9 mouse cellular contexts compared by ENCODE assay signal in genomic region chr17:49564489-49564888, GRCm38 (mm10). TPM values are rescaled to one million over a fixed set of nuclear protein-coding genes. Genes with fewer than 3 reads are reported as not detected.
A peak's percentile ranks its signal among the peaks of the same experiment; 100 is the strongest.
DNase-seq lines count a peak whose midpoint lies in the region; ATAC-seq and TF ChIP-seq lines count a peak whose summit lies in the region.
"Had no signal": no experiment of that assay in that cellular context is flagged by ENCODE, and none has a peak within 500 bp of the region (broad histone marks: within the 10 kb centered on the region; RNA-seq: fewer than 3 reads in every experiment).

No protein-coding gene starts in this region.

- peaks cover 3% of the 10 kb centered on the region; the same call in 1 of the 2 replicates for H3K4me1 ChIP-seq in kidney, adult 2 months (ENCODE audit: control insufficient read depth, insufficient read depth, low read length)
- peaks cover 17% of the 10 kb centered on the region for H3K4me1 ChIP-seq in embryonic facial prominence, embryonic 12.5 days
- peaks cover 19% of the 10 kb centered on the region for H3K4me1 ChIP-seq in hindbrain, embryonic 15.5 days (replicated peaks)
- H3K4me1 ChIP-seq in midbrain, embryonic 14.5 days (ENCODE audit: control insufficient read depth, insufficient read depth, low read length): peaks cover 10% of the 10 kb centered on the region; the same call in 1 of the 2 replicates
- H3K4me1 ChIP-seq: megakaryocyte, embryonic 14.5 days had no signal

- peak overlapping the region; percentile 73 for H3K4me2 ChIP-seq in embryonic facial prominence, embryonic 12.5 days (replicated peaks)
- H3K4me2 ChIP-seq in hindbrain, embryonic 15.5 days: peak overlapping the region; percentile 80
- peak overlapping the region; percentile 80 for H3K4me2 ChIP-seq in midbrain, embryonic 14.5 days (ENCODE audit: low read length)

- no peaks in the 10 kb centered on the region for H3K36me3 ChIP-seq in kidney, adult 2 months (ENCODE audit: control insufficient read depth, insufficient read depth, low read length)
- H3K36me3 ChIP-seq in embryonic facial prominence, embryonic 12.5 days: no peaks in the 10 kb centered on the region
- no peaks in the 10 kb centered on the region for H3K36me3 ChIP-seq in hindbrain, embryonic 15.5 days
- no peaks in the 10 kb centered on the region for H3K36me3 ChIP-seq in midbrain, embryonic 14.5 days (ENCODE audit: control insufficient read depth, insufficient read depth, low read length)

- TF ChIP-seq POLR2A in kidney, adult 2 months (IDR thresholded peaks at IDR 0.05; ENCODE audit: low read depth, low read length): no peak

- WGBS in kidney, adult 2 months: 37% methylated on average over 3 of the region's 3 CpGs
- WGBS in embryonic facial prominence, embryonic 12.5 days: 29% methylated on average over 3 of the region's 3 CpGs
- 27% methylated on average over 3 of the region's 3 CpGs for WGBS in hindbrain, embryonic 15.5 days
- WGBS in midbrain, embryonic 14.5 days: 38% methylated on average over 3 of the region's 3 CpGs

- H3K9me3 ChIP-seq in embryonic facial prominence, embryonic 12.5 days: no peaks in the 10 kb centered on the region
- H3K9me3 ChIP-seq in hindbrain, embryonic 15.5 days: no peaks in the 10 kb centered on the region
- H3K9me3 ChIP-seq in midbrain, embryonic 14.5 days (ENCODE audit: control insufficient read depth, low read length): no peaks in the 10 kb centered on the region

- peak overlapping the region; percentile 24; the same call in 1 of the 2 replicates for H3K27ac ChIP-seq in kidney, adult 2 months (ENCODE audit: insufficient read depth, low read depth, low read length)
- H3K27ac ChIP-seq in embryonic facial prominence, embryonic 12.5 days: peak overlapping the region; percentile 94
- peak overlapping the region; percentile 54 for H3K27ac ChIP-seq in hindbrain, embryonic 15.5 days (replicated peaks)
- no peak overlapping the region for H3K27ac ChIP-seq in midbrain, embryonic 14.5 days (replicated peaks; ENCODE audit: low read depth, low read length)

- no peak for TF ChIP-seq CTCF in kidney, adult 2 months (conservative IDR thresholded peaks at IDR 0.05; ENCODE audit: insufficient read depth, insufficient read length, low read depth, low read length)

- H3K9ac ChIP-seq in embryonic facial prominence, embryonic 12.5 days: peak overlapping the region; percentile 71
- peak overlapping the region; percentile 41; the same call in 1 of the 2 replicates for H3K9ac ChIP-seq in hindbrain, embryonic 15.5 days
- peak overlapping the region; percentile 42; the same call in 1 of the 2 replicates for H3K9ac ChIP-seq in midbrain, embryonic 14.5 days (replicated peaks; ENCODE audit: low read length)

- ATAC-seq in embryonic facial prominence, embryonic 12.5 days (ENCODE audit: insufficient number of reproducible peaks, insufficient read depth, low FRiP score, low TSS enrichment): no peak
- ATAC-seq in hindbrain, embryonic 15.5 days (ENCODE audit: low FRiP score, low read depth): peak; percentile 27; the same call in 1 of the 2 replicates
- peak; percentile 14; the same call in 1 of the 2 replicates for ATAC-seq in midbrain, embryonic 14.5 days (ENCODE audit: low FRiP score, low TSS enrichment)

- no peak overlapping the region for H3K4me3 ChIP-seq in kidney, adult 2 months (ENCODE audit: insufficient read depth, low read depth, low read length)
- peak overlapping the region; percentile 64 for H3K4me3 ChIP-seq in embryonic facial prominence, embryonic 12.5 days
- peak overlapping the region; percentile 47 for H3K4me3 ChIP-seq in hindbrain, embryonic 15.5 days
- H3K4me3 ChIP-seq in midbrain, embryonic 14.5 days (replicated peaks; ENCODE audit: low read depth, low read length): peak overlapping the region; percentile 37

- no peak for DNase-seq in kidney, adult 2 months
- no peak for DNase-seq in kidney, postnatal 10 days
- DNase-seq in midbrain, embryonic 14.5 days: no peak
- DNase-seq in c-Kit-positive CD71-positive TER-119-positive erythroid progenitor cells, embryonic 14.5 days (ENCODE audit: low spot score): no peak
- DNase-seq in embryo, embryonic 10 days (ENCODE audit: low spot score): no peak
- DNase-seq in kidney, adult 8-10 months: no peak

- no peaks in the 10 kb centered on the region for H3K27me3 ChIP-seq in kidney, adult 2 months (replicated peaks; ENCODE audit: control insufficient read depth, insufficient read depth, low read length)
- 0 out of 2 replicates have a peak, but pooled peaks cover 5% of the 10 kb centered on the region for H3K27me3 ChIP-seq in embryonic facial prominence, embryonic 12.5 days
- peaks cover 4% of the 10 kb centered on the region; the same call in 1 of the 2 replicates for H3K27me3 ChIP-seq in hindbrain, embryonic 15.5 days
- H3K27me3 ChIP-seq in midbrain, embryonic 14.5 days (ENCODE audit: control insufficient read depth, insufficient read depth, low read length): peaks cover 6% of the 10 kb centered on the region; the same call in 1 of the 2 replicates

RNA-seq across cellular contexts. Expression of gene Daam2, which starts 0.3 kb away (rescaled TPM):
- 13.2 and 13.5 TPM in 2 replicates for polyA plus RNA-seq in kidney, adult 2 months (2012; rRNA removed)
- 12.4 and 12.6 TPM in 2 replicates for polyA plus RNA-seq in embryonic facial prominence, embryonic 12.5 days (2016; fragmentation: Nextera tagmentation; extraction: Ambion mirVana)
- polyA plus RNA-seq in hindbrain, embryonic 15.5 days (2015; fragmentation: Nextera tagmentation; extraction: Ambion mirVana): 2.5 and 3.1 TPM in 2 replicates
- 1.8 and 2.1 TPM in 2 replicates for polyA plus RNA-seq in midbrain, embryonic 14.5 days (2014; fragmentation: Nextera tagmentation; extraction: Ambion mirVana)

RNA-seq across cellular contexts. Expression of gene Kif6, which starts 50.4 kb away (rescaled TPM):
- 0.22 and 0.34 TPM in 2 replicates for polyA plus RNA-seq in kidney, adult 2 months (2012; rRNA removed)
- polyA plus RNA-seq in embryonic facial prominence, embryonic 12.5 days (2016; fragmentation: Nextera tagmentation; extraction: Ambion mirVana): 2.9 and 3.8 TPM in 2 replicates
- polyA plus RNA-seq in hindbrain, embryonic 15.5 days (2015; fragmentation: Nextera tagmentation; extraction: Ambion mirVana): 1.9 and 2.3 TPM in 2 replicates
- 2.3 and 2.4 TPM in 2 replicates for polyA plus RNA-seq in midbrain, embryonic 14.5 days (2014; fragmentation: Nextera tagmentation; extraction: Ambion mirVana)
